Mouse (Mus musculus): Measurements from ENCODE around the gene Gm7247.
"Not testable (repeated sequence)": the region's sequence is repeated elsewhere in the genome, so short reads cannot be mapped to it uniquely, and the experiment has no call there.

Gm7247 gene

GRCm38 (mm10) chr14:51496955-51497354 lies 135.4 kb downstream of the Gm7247 start:
- no peak for DNase-seq

DNA sequence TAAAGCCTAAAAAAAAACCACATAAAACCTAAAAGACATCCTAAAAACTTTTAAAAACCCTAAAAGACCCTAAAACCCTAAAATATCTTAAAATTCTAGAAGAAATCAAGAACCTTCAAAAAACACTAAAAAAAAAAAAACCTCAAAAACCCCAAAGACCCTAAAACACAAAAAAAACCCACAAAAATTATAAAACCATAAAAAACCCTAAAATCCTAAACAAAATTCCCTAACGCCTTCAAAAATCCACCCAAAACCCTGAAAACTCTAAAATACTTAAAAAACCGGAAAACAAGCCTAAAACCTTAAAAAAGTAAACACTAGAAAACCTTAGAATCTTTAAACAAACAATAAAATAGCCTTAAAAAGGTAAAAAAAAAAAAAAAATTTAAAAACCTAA lies 136.4 kb downstream of the Gm7247 start:
- DNase-seq: no peak

GRCm38 (mm10) chr14:51499707-51500275 lies 138.2 kb downstream of the Gm7247 start:
- no peak for DNase-seq

GRCm38 (mm10) chr14:51500461-51500860 lies 138.9 kb downstream of the Gm7247 start:
- no peak for DNase-seq

GRCm38 (mm10) chr14:51507416-51507815 lies 145.9 kb downstream of the Gm7247 start:
- DNase-seq: no peak

DNA sequence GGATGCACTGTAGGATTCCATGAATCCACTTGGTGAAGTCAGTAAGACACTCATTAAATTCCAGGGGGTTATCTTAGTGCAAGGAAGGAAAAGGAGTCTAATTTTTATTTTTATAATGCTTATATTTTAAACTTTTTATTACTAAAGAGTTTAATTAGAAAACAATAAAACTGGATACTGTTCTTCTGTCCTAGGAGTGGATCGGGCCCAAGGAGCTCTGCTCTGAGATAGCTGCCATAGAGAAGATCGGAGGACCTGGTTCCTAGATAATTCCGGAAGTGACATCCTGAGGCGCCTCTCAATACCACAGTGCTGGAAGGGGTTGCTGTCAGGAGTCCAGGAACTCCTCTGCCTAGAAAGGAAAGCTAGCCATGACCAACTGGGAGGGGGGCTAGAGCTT lies 190.9 kb downstream of the Gm7247 start, which contains the start of gene Gm5622:
Gene Gm5622, plus strand, starts transcription at position 301 of the 400 bp plus-strand sequence.
- no peak for DNase-seq

GRCm38 (mm10) chr14:51573963-51574362 lies 212.4 kb downstream of the Gm7247 start, which contains the start of gene Gm17175:
Gene Gm17175, minus strand, starts transcription at chr14:51574063.
- DNase-seq: not testable (repeated sequence)

GRCm38 (mm10) chr14:51592039-51592438 lies 230.5 kb downstream of the Gm7247 start, which contains the start of gene Gm17174:
Gene Gm17174, minus strand, starts transcription at chr14:51592139.
- not testable (repeated sequence) for DNase-seq

DNA sequence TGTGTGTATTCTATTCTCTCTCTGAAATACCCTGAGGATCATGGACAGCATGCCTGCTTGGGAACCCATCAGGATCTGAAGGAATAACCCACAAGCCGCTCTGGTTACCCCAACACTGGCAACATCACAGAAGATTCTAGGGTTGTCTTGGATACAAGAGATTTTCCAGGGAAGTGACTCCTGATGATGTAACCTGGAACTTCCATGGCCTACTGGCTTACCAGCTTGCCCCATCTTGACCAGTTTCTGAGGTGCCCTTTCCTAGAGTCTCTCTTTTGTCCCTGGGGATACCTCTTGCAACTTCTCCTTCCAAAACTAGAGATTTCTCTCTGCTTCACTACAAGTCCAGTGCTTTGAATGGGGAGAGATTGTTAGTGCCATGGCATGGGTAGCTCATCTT lies 249.7 kb downstream of the Gm7247 start, which contains the start of gene Gm17078:
Gene Gm17078, minus strand, starts transcription at position 101 of the 400 bp plus-strand sequence.
- no peak for DNase-seq

Data from kidney, adult 9 months (tissue).